Mouse (Mus musculus) intestine, postnatal 0 days (tissue): ENCODE measurements at regions not wholly inside any gene's neighbourhood (a gene's known extent, or its start where the extent isn't known, plus 50 kb on each side); places are given as distances from the start of the nearest gene placed in this dataset.
A peak's percentile ranks its signal among the peaks of the same experiment; 100 is the strongest.

Source experiments
- ATAC-seq: fragments of 200-750 bp; cut with Nextera tagmentation; 2 replicates; pipeline ENCODE4 v1.8.0; 2017; ENCODE audit warnings: mild to moderate bottlenecking, moderate TSS enrichment, moderate library complexity
- H3K27ac ChIP-seq: fragments of 300-500 bp; sonication (generic); 2 replicates; pipeline ENCODE4 v1.5.1; 2014; ENCODE audit warnings: mild to moderate bottlenecking, low read depth, low read length, moderate library complexity
- H3K27me3 ChIP-seq: fragments of 300-500 bp; sonication (generic); replicated peaks from 2 replicates; pipeline ENCODE4 v1.6.1; 2014; ENCODE audit warnings: low read length, mixed read lengths; ENCODE audit not compliant: control insufficient read depth, insufficient read depth
- H3K36me3 ChIP-seq: fragments of 300-500 bp; sonication (generic); 2 replicates; pipeline ENCODE4 v1.6.1; 2014; ENCODE audit warnings: mild to moderate bottlenecking, moderate library complexity; ENCODE audit not compliant: control insufficient read depth, insufficient read depth
- H3K4me1 ChIP-seq: fragments of 300-500 bp; sonication (generic); replicated peaks from 2 replicates; pipeline ENCODE4 v1.6.1; 2014; ENCODE audit warnings: antibody characterized with exemption, low read length, mixed read lengths; ENCODE audit not compliant: control insufficient read depth, insufficient read depth
- H3K4me2 ChIP-seq: fragments of 300-500 bp; sonication (generic); replicated peaks from 2 replicates; pipeline ENCODE4 v1.6.1; 2014; ENCODE audit warnings: low read depth, mild to moderate bottlenecking, moderate library complexity
- H3K4me3 ChIP-seq: fragments of 300-500 bp; sonication (generic); 2 replicates; pipeline ENCODE4 v1.5.1; 2014; ENCODE audit warnings: low read depth, low read length
- H3K9ac ChIP-seq: fragments of 300-500 bp; sonication (generic); 2 replicates; pipeline ENCODE4 v1.6.1; 2014; ENCODE audit warnings: mild to moderate bottlenecking, low read depth, low read length
- H3K9me3 ChIP-seq: fragments of 300-500 bp; sonication (generic); 2 replicates; pipeline ENCODE4 v1.6.1; 2016; ENCODE audit warnings: mixed run types; ENCODE audit not compliant: control insufficient read depth
- CTCF ChIP-seq: sonication (generic); IDR thresholded peaks from 2 replicates; pipeline ENCODE4 v1.5.1; 2016; ENCODE audit warnings: low read depth, mild to moderate bottlenecking, control low read depth, antibody characterized with exemption, moderate library complexity
- WGBS: fragments of 180-500 bp; shearing (Covaris S2); extraction: QIAGEN DNeasy Blood & Tissue Kit; methylation state at CpG from one replicate; pipeline ENCODE4 v1.1.7; 2014; 5-methylcytosine and 5-hydroxymethylcytosine counted together

- TF ChIP-seq CTCF = no peak
- H3K4me1 ChIP-seq = no peaks in the 10 kb centered on the region
- no peak overlapping the region for H3K4me2 ChIP-seq
- H3K27me3 ChIP-seq = no peaks in the 10 kb centered on the region
- H3K9ac ChIP-seq = no peak overlapping the region
- WGBS = 39% methylated on average over 5 of the region's 5 CpGs
- H3K36me3 ChIP-seq = no peaks in the 10 kb centered on the region
- H3K4me3 ChIP-seq = no peak overlapping the region
- H3K9me3 ChIP-seq = no peaks in the 10 kb centered on the region
- H3K27ac ChIP-seq = no peak overlapping the region
- ATAC-seq = no peak
These were observed 693.7 kb downstream of the Stpg2 start for GRCm38 (mm10) chr3:139899213-139899612.

GRCm38 (mm10) chr3:139913639-139914330 is 708.3 kb downstream of the Stpg2 start:
- no peaks in the 10 kb centered on the region for H3K4me1 ChIP-seq
- no peak overlapping the region for H3K4me3 ChIP-seq
- no peak for TF ChIP-seq CTCF
- no peaks in the 10 kb centered on the region for H3K9me3 ChIP-seq
- H3K27ac ChIP-seq = no peak overlapping the region
- no peak overlapping the region for H3K9ac ChIP-seq
- H3K27me3 ChIP-seq = no peaks in the 10 kb centered on the region
- H3K4me2 ChIP-seq = no peak overlapping the region
- ATAC-seq = no peak
- 69% methylated on average over 2 of the region's 2 CpGs for WGBS
- H3K36me3 ChIP-seq = no peaks in the 10 kb centered on the region

GRCm38 (mm10) chr3:139922267-139922666 is 716.8 kb downstream of the Stpg2 start:
- Histone ChIP-seq H3K36me3 (no peaks in the 10 kb centered on the region), H3K9me3 (no peaks in the 10 kb centered on the region), H3K27me3 (no peaks in the 10 kb centered on the region), H3K4me2 (no peak overlapping the region), H3K9ac (no peak overlapping the region), H3K4me3 (no peak overlapping the region), H3K4me1 (no peaks in the 10 kb centered on the region), H3K27ac (no peak overlapping the region)
- WGBS = 78% methylated on average over 3 of the region's 3 CpGs
- no peak for ATAC-seq
- no peak for TF ChIP-seq CTCF

GRCm38 (mm10) chr3:139933039-139933438 is 727.5 kb downstream of the Stpg2 start:
- no peak overlapping the region for H3K9ac ChIP-seq
- no peaks in the 10 kb centered on the region for H3K4me1 ChIP-seq
- no peaks in the 10 kb centered on the region for H3K36me3 ChIP-seq
- no peak overlapping the region for H3K27ac ChIP-seq
- no peak for TF ChIP-seq CTCF
- H3K4me2 ChIP-seq = no peak overlapping the region
- 90% methylated on average over 4 of the region's 4 CpGs for WGBS
- H3K27me3 ChIP-seq = no peaks in the 10 kb centered on the region
- ATAC-seq = no peak
- H3K4me3 ChIP-seq = no peak overlapping the region
- no peaks in the 10 kb centered on the region for H3K9me3 ChIP-seq

GRCm38 (mm10) chr3:139946209-139946608 is 740.7 kb downstream of the Stpg2 start:
- no peak overlapping the region for H3K4me2 ChIP-seq
- WGBS = 69% methylated on average over 2 of the region's 2 CpGs
- H3K9me3 ChIP-seq = no peaks in the 10 kb centered on the region
- no peaks in the 10 kb centered on the region for H3K36me3 ChIP-seq
- no peak for TF ChIP-seq CTCF
- no peaks in the 10 kb centered on the region for H3K27me3 ChIP-seq
- no peak overlapping the region for H3K9ac ChIP-seq
- H3K27ac ChIP-seq = no peak overlapping the region
- H3K4me1 ChIP-seq = no peaks in the 10 kb centered on the region
- H3K4me3 ChIP-seq = no peak overlapping the region
- ATAC-seq = no peak

GRCm38 (mm10) chr3:139947247-139947646 is 741.8 kb downstream of the Stpg2 start:
- no peak overlapping the region for H3K9ac ChIP-seq
- no peaks in the 10 kb centered on the region for H3K36me3 ChIP-seq
- 62% methylated on average over 4 of the region's 4 CpGs for WGBS
- no peak overlapping the region for H3K4me2 ChIP-seq
- no peaks in the 10 kb centered on the region for H3K27me3 ChIP-seq
- H3K9me3 ChIP-seq = no peaks in the 10 kb centered on the region
- no peaks in the 10 kb centered on the region for H3K4me1 ChIP-seq
- no peak for ATAC-seq
- no peak overlapping the region for H3K27ac ChIP-seq
- no peak overlapping the region for H3K4me3 ChIP-seq
- TF ChIP-seq CTCF = no peak

- Histone ChIP-seq H3K36me3 (no peaks in the 10 kb centered on the region), H3K4me2 (no peak overlapping the region), H3K9ac (no peak overlapping the region), H3K9me3 (no peaks in the 10 kb centered on the region), H3K27me3 (no peaks in the 10 kb centered on the region), H3K4me3 (no peak overlapping the region), H3K4me1 (no peaks in the 10 kb centered on the region), H3K27ac (no peak overlapping the region)
- TF ChIP-seq CTCF = peak; percentile 31; the same call in 1 of the 2 replicates
- 61% methylated on average over 4 of the region's 4 CpGs for WGBS
- no peak for ATAC-seq
These were observed 743.6 kb downstream of the Stpg2 start for GRCm38 (mm10) chr3:139949096-139949495.
